Mouse (Mus musculus) E14TG2a.4 (cell line): ENCODE data around the gene Lsg1.
A peak's percentile ranks its signal among the peaks of the same experiment; 100 is the strongest.

Experiments
- H3K27me3 ChIP-seq: 2 replicates; pipeline ENCODE4 v1.6.1; 2014; ENCODE audit warnings: low read length, control low read depth; ENCODE audit not compliant: insufficient read depth
- H3K36me3 ChIP-seq: 2 replicates; pipeline ENCODE4 v1.6.1; 2014; ENCODE audit warnings: low read length, control low read depth; ENCODE audit not compliant: insufficient read depth
- H3K4me1 ChIP-seq: replicated peaks from 2 replicates; pipeline ENCODE4 v1.6.1; 2014; ENCODE audit warnings: low read depth, low read length, control low read depth
- H3K4me3 ChIP-seq: replicated peaks from 2 replicates; pipeline ENCODE4 v1.5.1; 2014; ENCODE audit warnings: mild to moderate bottlenecking, low read length
- H3K9me3 ChIP-seq: 2 replicates; pipeline ENCODE4 v1.6.1; 2014; ENCODE audit warnings: low read length, control low read depth
- CTCF ChIP-seq: conservative IDR thresholded peaks from 2 replicates; pipeline ENCODE4 v1.5.1; 2014; ENCODE audit warnings: low read length
- NANOG ChIP-seq: IDR thresholded peaks from 2 replicates; pipeline ENCODE4 v1.6.1; 2014; ENCODE audit warnings: borderline replicate concordance, low read length, mixed read lengths
- POU5F1 ChIP-seq: IDR thresholded peaks from 2 replicates; pipeline ENCODE4 v1.6.1; 2014; ENCODE audit warnings: low read length, borderline replicate concordance

Gene Lsg1

GRCm38 (mm10) chr16:30549966-30550747, 37.2 kb downstream of the Lsg1 start:
- H3K27me3 ChIP-seq = peaks cover 21% of the 10 kb centered on the region

GRCm38 (mm10) chr16:30549516-30549915, 37.9 kb downstream of the Lsg1 start:
- peak overlapping the region; percentile 92 for H3K4me3 ChIP-seq
- 0 out of 2 replicates have a peak, but pooled peaks cover 3% of the 10 kb centered on the region for H3K36me3 ChIP-seq
- TF ChIP-seq NANOG = no peak
- TF ChIP-seq CTCF = no peak
- TF ChIP-seq POU5F1 = no peak
- peaks cover 21% of the 10 kb centered on the region for H3K27me3 ChIP-seq
- H3K4me1 ChIP-seq = peaks cover 49% of the 10 kb centered on the region
- peaks cover 11% of the 10 kb centered on the region for H3K9me3 ChIP-seq

More at GRCm38 (mm10) chr16:30549966-30550747, 37.2 kb downstream of the Lsg1 start:
- no peaks in the 10 kb centered on the region for H3K36me3 ChIP-seq
- peak overlapping the region; percentile 92 for H3K4me3 ChIP-seq
- H3K4me1 ChIP-seq = peaks cover 49% of the 10 kb centered on the region
- peaks cover 17% of the 10 kb centered on the region for H3K9me3 ChIP-seq
- TF ChIP-seq NANOG = no peak
- no peak for TF ChIP-seq CTCF
- TF ChIP-seq POU5F1 = no peak

- Histone ChIP-seq H3K9me3 (peaks cover 5% of the 10 kb centered on the region), H3K36me3 (0 out of 2 replicates have a peak, but pooled peaks cover 3% of the 10 kb centered on the region), H3K4me1 (peaks cover 47% of the 10 kb centered on the region), H3K27me3 (peaks cover 28% of the 10 kb centered on the region), H3K4me3 (no peak overlapping the region)
- TF ChIP-seq NANOG = no peak
- no peak for TF ChIP-seq POU5F1
- no peak for TF ChIP-seq CTCF
Observed at GRCm38 (mm10) chr16:30548291-30548690, 39.1 kb downstream of the Lsg1 start.

- 0 out of 2 replicates have a peak, but pooled peaks cover 3% of the 10 kb centered on the region for H3K36me3 ChIP-seq
- H3K27me3 ChIP-seq = peaks cover 26% of the 10 kb centered on the region
- H3K9me3 ChIP-seq = peaks cover 5% of the 10 kb centered on the region
- no peak overlapping the region for H3K4me3 ChIP-seq
- peaks cover 38% of the 10 kb centered on the region for H3K4me1 ChIP-seq
- TF ChIP-seq CTCF (no peak), NANOG (no peak), POU5F1 (no peak)
Observed at GRCm38 (mm10) chr16:30544693-30545092, 42.7 kb downstream of the Lsg1 start.

- H3K4me3 ChIP-seq = no peak overlapping the region
- H3K36me3 ChIP-seq = 0 out of 2 replicates have a peak, but pooled peaks cover 3% of the 10 kb centered on the region
- peaks cover 5% of the 10 kb centered on the region for H3K9me3 ChIP-seq
- TF ChIP-seq CTCF = no peak
- TF ChIP-seq POU5F1 = no peak
- TF ChIP-seq NANOG = no peak
- H3K27me3 ChIP-seq = peaks cover 13% of the 10 kb centered on the region
- peaks cover 38% of the 10 kb centered on the region for H3K4me1 ChIP-seq
Observed at GRCm38 (mm10) chr16:30543386-30543785, 44.0 kb downstream of the Lsg1 start.

GRCm38 (mm10) chr16:30542826-30543225, 44.6 kb downstream of the Lsg1 start:
- H3K36me3 ChIP-seq = 0 out of 2 replicates have a peak, but pooled peaks cover 3% of the 10 kb centered on the region
- peaks cover 35% of the 10 kb centered on the region for H3K4me1 ChIP-seq
- H3K9me3 ChIP-seq = peaks cover 5% of the 10 kb centered on the region
- H3K27me3 ChIP-seq = peaks cover 10% of the 10 kb centered on the region; the same call in 1 of the 2 replicates
- H3K4me3 ChIP-seq = no peak overlapping the region
- TF ChIP-seq NANOG = no peak
- TF ChIP-seq CTCF = no peak
- no peak for TF ChIP-seq POU5F1

GRCm38 (mm10) chr16:30540107-30541001, 47.0 kb downstream of the Lsg1 start:
- peaks cover 10% of the 10 kb centered on the region; the same call in 1 of the 2 replicates for H3K27me3 ChIP-seq
- H3K36me3 ChIP-seq = 0 out of 2 replicates have a peak, but pooled peaks cover 3% of the 10 kb centered on the region
- H3K9me3 ChIP-seq = no peaks in the 10 kb centered on the region
- no peak for TF ChIP-seq POU5F1
- no peak for TF ChIP-seq NANOG
- TF ChIP-seq CTCF = no peak
- H3K4me3 ChIP-seq = peak overlapping the region; percentile 69
- peaks cover 31% of the 10 kb centered on the region for H3K4me1 ChIP-seq

GRCm38 (mm10) chr16:30539433-30539832, 48.0 kb downstream of the Lsg1 start:
- H3K4me3 ChIP-seq = no peak overlapping the region
- H3K4me1 ChIP-seq = peaks cover 31% of the 10 kb centered on the region
- no peaks in the 10 kb centered on the region for H3K9me3 ChIP-seq
- peaks cover 10% of the 10 kb centered on the region; the same call in 1 of the 2 replicates for H3K27me3 ChIP-seq
- TF ChIP-seq NANOG (no peak), CTCF (peak; percentile 84)
- no peaks in the 10 kb centered on the region for H3K36me3 ChIP-seq
